Mouse (Mus musculus): ENCODE measurements around the gene Cfap97d1. TPM values are rescaled to one million over a fixed set of nuclear protein-coding genes. Genes with fewer than 3 reads are reported as not detected.

The Cfap97d1 gene
- polyA plus RNA-seq, 1 experiment from 2014 or later, result not detected

Other genes starting within 250 kb of the Cfap97d1 start
- 0.10 TPM in 1 of 3 replicates, not detected in the others for gene Etv4, start 198.9 kb upstream of the Cfap97d1 start, polyA plus RNA-seq (2018)
- gene Meox1, start 89.9 kb upstream of the Cfap97d1 start, polyA plus RNA-seq (2018), result not detected in 3 replicates
- gene Sost, start 17.3 kb upstream of the Cfap97d1 start, polyA plus RNA-seq (2018), result not detected in 3 replicates
- gene Dusp3, start 2.7 kb downstream of the Cfap97d1 start, polyA plus RNA-seq (2018), result 119 to 143 TPM (median 138 TPM) in 3 replicates
- not detected in 3 replicates for gene Mpp3, start 44.2 kb downstream of the Cfap97d1 start, polyA plus RNA-seq (2018)
- gene Cd300lg, start 57.2 kb downstream of the Cfap97d1 start, polyA plus RNA-seq (2018), result 0.19 to 0.50 TPM (median 0.22 TPM) in 3 replicates
- not detected in 3 replicates for gene Mpp2, start 104.2 kb downstream of the Cfap97d1 start, polyA plus RNA-seq (2018)
- not detected in 3 replicates for gene Ppy, start 117.0 kb downstream of the Cfap97d1 start, polyA plus RNA-seq (2018)
- gene Pyy, start 123.6 kb downstream of the Cfap97d1 start, polyA plus RNA-seq (2018), result not detected in 3 replicates
- not detected in 3 replicates for gene Nags, start 161.2 kb downstream of the Cfap97d1 start, polyA plus RNA-seq (2018)
- 4.6 to 11.0 TPM (median 10.6 TPM) in 3 replicates for gene Tmem101, start 172.1 kb downstream of the Cfap97d1 start, polyA plus RNA-seq (2018)
- gene Lsm12, start 201.0 kb downstream of the Cfap97d1 start, polyA plus RNA-seq (2018), result 28.1 to 59.1 TPM (median 48.0 TPM) in 3 replicates
- gene G6pc3, start 205.3 kb downstream of the Cfap97d1 start, polyA plus RNA-seq (2018), result 17.7 to 29.9 TPM (median 27.6 TPM) in 3 replicates
- 31.9 to 58.0 TPM (median 47.9 TPM) in 3 replicates for gene Hdac5, start 245.9 kb downstream of the Cfap97d1 start, polyA plus RNA-seq (2018)

Measured in macrophage (primary cell).